Mouse (Mus musculus): Measurements from ENCODE around the gene Chst11.

- TF ChIP-seq POLR2A (IDR thresholded peaks at IDR 0.05; ENCODE audit: borderline replicate concordance, extremely low read depth, low read depth, low read length) (no peak), CTCF (IDR thresholded peaks at IDR 0.05; ENCODE audit: insufficient read depth, low read length) (no peak)
These were observed 173.9 kb downstream of the Chst11 start for GRCm38 (mm10) chr10:83159229-83159628.
